Mouse (Mus musculus) megakaryocyte, embryonic 14.5 days (primary cell): ENCODE data around the gene Lyrm7. TPM values are rescaled to one million over a fixed set of nuclear protein-coding genes. Genes with fewer than 3 reads are reported as not detected.

ENCODE experiments used
- H3K27me3 ChIP-seq: replicated peaks from 2 replicates; pipeline ENCODE3; 2012; ENCODE audit warnings: inconsistent platforms
- H3K36me3 ChIP-seq: replicated peaks from 2 replicates; pipeline ENCODE3; 2012; ENCODE audit warnings: low read length, inconsistent platforms, mixed read lengths
- H3K4me1 ChIP-seq: 2 replicates; pipeline ENCODE4 v1.6.1; 2012; ENCODE audit warnings: inconsistent platforms
- H3K4me3 ChIP-seq: replicated peaks from 2 replicates; pipeline ENCODE3; 2012; ENCODE audit warnings: moderate library complexity, mild to moderate bottlenecking, inconsistent platforms
- H3K9me3 ChIP-seq: 2 replicates; pipeline ENCODE4 v1.6.1; 2012; ENCODE audit warnings: inconsistent platforms
- FLI1 ChIP-seq: IDR thresholded peaks from 2 replicates; pipeline ENCODE4 v1.6.1; 2012; ENCODE audit warnings: low read length, inconsistent platforms, mixed read lengths
- GATA1 ChIP-seq: IDR thresholded peaks from 3 replicates; pipeline ENCODE4 v1.6.1; 2012; ENCODE audit warnings: mixed read lengths, low read length, inconsistent platforms, borderline replicate concordance
- polyA plus RNA-seq: library from polyadenylated mRNA; stranded (reverse); fragments of >175 nt; gene quantifications from 2 replicates; pipeline ENCODE4 v1.2.3, GENCODE M21; 2012; ENCODE audit warnings: low replicate concordance; ENCODE audit not compliant: insufficient read depth

The Lyrm7 gene
- polyA plus RNA-seq, 1 experiment = 0.13 TPM

DNA sequence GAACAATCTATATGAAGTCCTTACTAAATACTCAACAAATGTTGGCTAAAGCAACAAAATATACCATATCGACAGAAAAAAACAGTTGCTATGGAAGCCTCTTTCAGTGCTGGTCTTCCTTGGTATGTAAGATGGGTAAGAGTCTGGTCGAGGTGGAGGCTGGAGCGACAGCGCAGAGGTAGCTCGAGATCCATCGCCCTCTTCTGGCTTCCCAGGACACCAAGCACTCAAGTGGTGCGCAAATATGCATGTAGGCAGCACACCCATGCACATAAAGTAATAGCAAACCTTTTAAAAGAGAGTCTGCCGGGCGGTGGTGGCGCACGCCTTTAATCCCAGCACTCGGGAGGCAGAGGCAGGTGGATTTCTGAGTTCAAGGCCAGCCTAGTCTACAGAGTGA is 9.1 kb downstream of the Lyrm7 start:
- H3K4me1 ChIP-seq = peaks cover 16% of the 10 kb centered on the region
- H3K9me3 ChIP-seq = no peaks in the 10 kb centered on the region
- H3K27me3 ChIP-seq = no peaks in the 10 kb centered on the region
- peaks cover 10% of the 10 kb centered on the region for H3K36me3 ChIP-seq
- TF ChIP-seq FLI1 = no peak
- no peak for TF ChIP-seq GATA1
- H3K4me3 ChIP-seq = no peak overlapping the region

GRCm38 (mm10) chr11:54849961-54850758 is 10.6 kb downstream of the Lyrm7 start:
- Histone ChIP-seq H3K4me3 (no peak overlapping the region), H3K4me1 (peaks cover 21% of the 10 kb centered on the region), H3K9me3 (no peaks in the 10 kb centered on the region), H3K27me3 (no peaks in the 10 kb centered on the region), H3K36me3 (peaks cover 10% of the 10 kb centered on the region)
- TF ChIP-seq GATA1 (no peak), FLI1 (no peak)

GRCm38 (mm10) chr11:54845470-54846442 is 15.0 kb downstream of the Lyrm7 start:
- Histone ChIP-seq H3K4me1 (peaks cover 35% of the 10 kb centered on the region), H3K4me3 (no peak overlapping the region), H3K27me3 (no peaks in the 10 kb centered on the region), H3K9me3 (no peaks in the 10 kb centered on the region), H3K36me3 (peaks cover 12% of the 10 kb centered on the region)
- no peak for TF ChIP-seq FLI1
- no peak for TF ChIP-seq GATA1

- Histone ChIP-seq H3K4me3 (no peak overlapping the region), H3K27me3 (no peaks in the 10 kb centered on the region), H3K4me1 (peaks cover 29% of the 10 kb centered on the region), H3K36me3 (peaks cover 16% of the 10 kb centered on the region), H3K9me3 (no peaks in the 10 kb centered on the region)
- TF ChIP-seq FLI1 (no peak), GATA1 (no peak)
Observed at GRCm38 (mm10) chr11:54844959-54845358, 15.8 kb downstream of the Lyrm7 start.

DNA sequence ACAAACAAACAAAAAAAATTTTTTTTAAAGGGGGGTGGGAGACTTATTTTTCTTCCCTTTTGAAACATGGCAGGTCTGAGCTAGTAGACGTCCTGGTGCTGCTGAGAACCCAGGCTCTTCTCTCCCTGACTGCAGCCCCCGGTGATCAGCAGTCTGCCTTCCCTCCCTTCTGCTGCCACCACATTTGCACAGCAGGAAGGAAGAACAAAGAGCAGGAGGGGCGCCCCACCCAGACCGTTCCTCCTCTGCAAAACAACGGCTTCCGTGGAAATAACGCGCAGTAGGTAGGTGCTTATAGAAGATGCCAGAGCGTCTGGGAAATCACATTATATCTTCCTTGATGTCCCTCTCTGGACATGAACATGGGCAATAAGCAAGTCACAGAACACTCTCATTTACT is 16.3 kb downstream of the Lyrm7 start:
- Histone ChIP-seq H3K36me3 (peaks cover 19% of the 10 kb centered on the region), H3K9me3 (no peaks in the 10 kb centered on the region), H3K4me1 (peaks cover 26% of the 10 kb centered on the region), H3K27me3 (no peaks in the 10 kb centered on the region), H3K4me3 (no peak overlapping the region)
- TF ChIP-seq FLI1 = no peak
- TF ChIP-seq GATA1 = no peak

- no peaks in the 10 kb centered on the region for H3K9me3 ChIP-seq
- H3K27me3 ChIP-seq = no peaks in the 10 kb centered on the region
- H3K36me3 ChIP-seq = peaks cover 15% of the 10 kb centered on the region
- TF ChIP-seq FLI1 (no peak), GATA1 (no peak)
- peaks cover 26% of the 10 kb centered on the region for H3K4me1 ChIP-seq
- H3K4me3 ChIP-seq = no peak overlapping the region
Observed at GRCm38 (mm10) chr11:54840891-54841290, 19.8 kb downstream of the Lyrm7 start.

DNA sequence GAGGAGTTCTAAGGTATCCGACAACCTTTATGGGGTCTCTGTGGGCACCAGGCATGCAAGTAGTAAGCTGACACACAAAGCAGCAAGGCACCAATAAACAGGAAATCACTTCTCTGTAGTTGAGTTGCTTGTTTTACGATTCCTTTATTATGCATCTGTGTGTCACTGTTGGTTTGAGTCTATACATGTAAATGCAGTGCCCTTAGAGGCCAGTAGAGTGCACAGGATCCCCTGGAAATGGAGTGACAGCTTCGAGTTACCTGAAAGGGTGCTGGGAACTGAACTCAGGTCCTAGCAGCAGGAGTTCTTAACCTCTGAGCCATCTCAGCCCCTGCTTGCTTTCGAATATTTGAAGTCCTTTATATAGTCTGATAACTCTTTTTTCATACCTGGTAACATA is 21.0 kb downstream of the Lyrm7 start:
- peaks cover 15% of the 10 kb centered on the region for H3K36me3 ChIP-seq
- peaks cover 16% of the 10 kb centered on the region for H3K4me1 ChIP-seq
- H3K27me3 ChIP-seq = no peaks in the 10 kb centered on the region
- TF ChIP-seq GATA1 = no peak
- TF ChIP-seq FLI1 = no peak
- no peak overlapping the region for H3K4me3 ChIP-seq
- H3K9me3 ChIP-seq = peaks cover 3% of the 10 kb centered on the region

DNA sequence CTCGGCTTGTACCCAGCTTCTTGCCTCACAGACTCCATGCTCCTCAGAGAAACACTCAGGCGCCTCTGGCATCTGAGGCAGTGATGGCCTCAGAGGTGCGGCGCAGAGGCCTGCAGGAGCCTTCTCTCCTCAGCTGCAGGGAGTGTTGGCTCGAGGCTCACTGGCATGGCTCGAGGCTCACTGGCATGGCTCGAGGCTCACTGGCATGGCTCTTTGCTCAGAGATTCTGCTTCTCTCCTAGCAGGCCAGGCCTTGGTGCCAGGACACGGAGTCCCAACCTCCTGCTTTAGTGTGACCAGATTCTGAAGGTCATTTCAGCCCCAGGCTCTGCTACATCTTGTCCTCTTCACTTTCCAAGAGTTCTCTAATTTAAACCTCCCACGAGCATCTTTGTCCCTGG is 24.6 kb downstream of the Lyrm7 start:
- H3K4me3 ChIP-seq = no peak overlapping the region
- H3K36me3 ChIP-seq = peaks cover 15% of the 10 kb centered on the region
- TF ChIP-seq GATA1 (no peak), FLI1 (no peak)
- peaks cover 2% of the 10 kb centered on the region for H3K27me3 ChIP-seq
- H3K4me1 ChIP-seq = peaks cover 27% of the 10 kb centered on the region
- H3K9me3 ChIP-seq = peaks cover 8% of the 10 kb centered on the region

- no peak overlapping the region for H3K4me3 ChIP-seq
- TF ChIP-seq FLI1 (no peak), GATA1 (no peak)
Observed at GRCm38 (mm10) chr11:54834596-54834995, 26.1 kb downstream of the Lyrm7 start.

GRCm38 (mm10) chr11:54833833-54834232 is 26.9 kb downstream of the Lyrm7 start:
- Histone ChIP-seq H3K36me3 (no peaks in the 10 kb centered on the region), H3K27me3 (peaks cover 2% of the 10 kb centered on the region), H3K4me3 (no peak overlapping the region), H3K9me3 (peaks cover 8% of the 10 kb centered on the region), H3K4me1 (peaks cover 28% of the 10 kb centered on the region)
- TF ChIP-seq GATA1 (no peak), FLI1 (no peak)

More at GRCm38 (mm10) chr11:54834596-54834995, 26.1 kb downstream of the Lyrm7 start:
- Histone ChIP-seq H3K4me1 (peaks cover 28% of the 10 kb centered on the region), H3K27me3 (peaks cover 2% of the 10 kb centered on the region), H3K36me3 (peaks cover 3% of the 10 kb centered on the region), H3K9me3 (peaks cover 8% of the 10 kb centered on the region)
